Mouse (Mus musculus) liver, adult 2 months (tissue): ENCODE results near the gene Nkx2-3.

Experiments used
- CTCF ChIP-seq: fragments of 200-500 bp; IDR thresholded peaks from 2 replicates; pipeline ENCODE4 v1.5.1; 2011; ENCODE audit warnings: low read depth, low read length, control low read depth
- POLR2A ChIP-seq: fragments of 200-500 bp; IDR thresholded peaks from 2 replicates; pipeline ENCODE4 v1.6.1; 2011; ENCODE audit warnings: low read length, control low read depth; ENCODE audit not compliant: insufficient read depth; ENCODE audit errors: extremely low read depth

- TF ChIP-seq CTCF (no peak), POLR2A (no peak)
Measured at GRCm38 (mm10) chr19:43609458-43610330, 2.4 kb upstream of the Nkx2-3 start.
